Mouse (Mus musculus): ENCODE results near the gene Zfp637.
A peak's percentile ranks its signal among the peaks of the same experiment; 100 is the strongest.

Gene Zfp637

DNA sequence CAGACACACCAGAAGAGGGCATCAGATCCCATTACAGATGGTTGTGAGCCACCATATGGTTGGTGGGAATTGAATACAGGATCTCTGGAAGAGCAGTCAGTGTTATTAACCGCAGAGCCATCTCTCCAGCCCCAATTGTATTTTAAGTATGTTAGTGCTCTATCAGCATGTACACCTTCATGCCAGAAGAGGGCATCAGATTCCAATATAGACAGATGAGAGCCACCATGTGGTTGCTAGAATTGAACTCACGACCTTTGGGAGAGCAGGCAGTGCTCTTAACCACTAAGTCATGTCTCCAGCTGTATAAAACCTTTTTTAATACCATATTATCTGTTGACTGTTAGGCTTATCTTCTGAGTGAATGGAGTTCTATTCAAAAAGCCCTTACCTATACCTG, 10.8 kb downstream of the Zfp637 start:
- TF ChIP-seq GATA4 (IDR thresholded peaks at IDR 0.05; ENCODE audit: insufficient replicate concordance, low read length) = no peak

DNA sequence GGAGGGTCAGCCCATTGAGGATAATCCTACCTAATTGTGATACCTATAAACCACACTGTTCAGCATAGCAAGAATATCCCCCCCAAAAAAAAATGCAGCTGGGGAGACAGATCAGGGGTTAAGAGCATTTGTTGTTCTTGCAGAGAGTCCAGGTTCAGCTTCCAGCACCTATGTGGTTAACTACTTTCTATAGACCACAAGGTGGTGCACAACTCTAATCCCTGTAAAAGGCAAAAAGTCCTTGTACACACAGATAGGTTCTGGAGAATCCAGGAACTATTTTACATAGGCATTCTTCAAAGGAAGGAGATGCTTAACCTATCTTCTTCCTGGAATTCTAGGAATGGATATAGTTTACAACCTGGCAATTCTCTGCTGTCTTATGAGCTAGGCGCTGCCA, 17.0 kb downstream of the Zfp637 start:
- no peak for TF ChIP-seq GATA4 (IDR thresholded peaks at IDR 0.05; ENCODE audit: insufficient replicate concordance, low read length)

DNA sequence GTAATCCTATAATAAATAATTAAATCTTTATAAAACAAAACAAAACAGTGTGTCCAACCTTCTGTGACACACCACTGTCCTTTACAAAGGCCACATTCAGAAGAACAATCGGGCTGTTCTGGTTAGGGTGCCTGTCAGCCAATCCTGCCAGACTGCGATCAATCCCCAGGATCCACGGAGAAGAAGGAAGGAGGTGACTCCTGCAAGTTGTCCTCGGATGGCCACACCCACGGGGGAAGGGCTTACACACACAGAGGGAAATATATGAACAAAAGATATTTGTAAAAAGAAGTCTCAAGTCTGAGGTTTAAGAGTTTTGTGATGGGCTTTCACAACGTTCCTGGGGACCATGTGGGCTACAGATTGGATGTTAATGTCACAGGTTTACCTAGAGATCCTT, 20.9 kb downstream of the Zfp637 start, which contains the start of gene Zfp239:
Zfp239 (plus strand) TSS at position 253 of the 400 bp plus-strand sequence.
- no peak for TF ChIP-seq GATA4 (IDR thresholded peaks at IDR 0.05; ENCODE audit: insufficient replicate concordance, low read length)

DNA sequence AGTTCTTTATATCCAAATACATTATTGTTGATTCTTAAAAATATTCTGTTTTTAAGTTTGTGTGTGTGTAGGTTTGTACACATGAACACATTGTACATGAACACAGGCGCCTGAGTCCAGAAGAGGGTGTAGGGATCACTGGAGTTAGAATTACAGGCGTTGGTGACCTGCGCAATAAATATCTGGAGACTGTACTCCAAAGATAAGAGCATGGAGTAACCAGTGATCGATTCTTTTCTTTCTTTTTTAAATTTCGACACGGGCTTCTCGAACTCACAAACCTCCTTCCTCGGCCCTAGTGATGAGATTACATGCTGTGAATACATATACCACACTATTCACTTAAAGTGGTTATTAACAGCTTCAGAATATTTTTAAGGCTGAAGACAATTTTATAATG, 21.5 kb downstream of the Zfp637 start:
- no peak for TF ChIP-seq GATA4 (IDR thresholded peaks at IDR 0.05; ENCODE audit: insufficient replicate concordance, low read length)

DNA sequence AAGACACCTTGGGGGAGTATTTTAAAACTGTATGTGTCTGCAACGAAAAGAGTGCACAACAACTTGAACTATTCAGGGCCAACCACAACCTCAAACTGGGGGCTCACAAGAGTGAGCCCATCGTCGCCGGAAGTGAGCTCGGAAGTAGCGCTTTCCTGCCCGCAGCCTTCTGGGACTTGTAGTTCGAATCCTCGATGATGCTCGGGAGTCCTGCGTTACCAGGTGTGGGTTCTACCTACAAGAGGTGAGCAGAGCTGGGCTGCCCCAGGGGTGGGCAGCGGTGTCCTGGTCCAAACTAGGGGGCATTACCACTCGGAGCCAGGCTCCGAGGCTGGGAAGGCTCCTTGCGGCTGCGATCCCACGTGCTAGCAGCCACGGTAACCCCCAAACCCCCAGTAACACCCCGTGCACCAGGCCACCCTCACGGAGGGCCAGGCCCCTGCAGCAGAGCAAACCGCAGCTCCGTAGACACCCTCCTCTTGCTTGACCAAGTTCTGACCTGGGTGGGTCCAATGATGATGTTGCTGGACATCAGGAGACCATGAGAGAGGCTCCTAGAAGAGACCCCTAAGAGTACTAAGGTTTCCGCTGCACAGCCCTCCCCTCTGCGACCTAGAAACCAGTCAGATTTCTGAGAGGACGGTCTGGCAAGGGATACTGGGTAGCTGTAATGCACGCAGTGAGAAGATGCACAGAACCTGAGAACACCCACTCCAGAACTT, 22.1 kb downstream of the Zfp637 start:
- no peak for TF ChIP-seq GATA4 (IDR thresholded peaks at IDR 0.05; ENCODE audit: insufficient replicate concordance, low read length)

DNA sequence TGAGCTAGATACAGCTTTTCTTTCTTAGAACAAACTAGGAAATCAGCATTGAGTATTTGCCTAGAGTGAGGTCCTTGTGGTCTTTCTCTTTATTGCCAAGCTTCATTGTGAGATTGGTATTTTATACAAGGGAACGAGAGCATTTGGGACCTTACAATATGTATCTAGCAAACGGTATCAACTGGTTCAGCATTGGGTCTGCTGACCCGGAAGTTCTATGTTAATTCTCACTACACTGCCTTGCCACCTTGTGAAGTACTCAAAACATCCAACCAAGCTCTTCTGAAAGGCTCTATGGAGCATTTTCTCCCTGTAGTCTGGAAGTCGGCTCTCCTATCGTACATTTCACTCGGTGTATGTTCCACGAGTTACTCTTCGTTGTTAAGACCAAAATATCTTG, 22.8 kb downstream of the Zfp637 start:
- TF ChIP-seq GATA4 (IDR thresholded peaks at IDR 0.05; ENCODE audit: insufficient replicate concordance, low read length) = no peak

DNA sequence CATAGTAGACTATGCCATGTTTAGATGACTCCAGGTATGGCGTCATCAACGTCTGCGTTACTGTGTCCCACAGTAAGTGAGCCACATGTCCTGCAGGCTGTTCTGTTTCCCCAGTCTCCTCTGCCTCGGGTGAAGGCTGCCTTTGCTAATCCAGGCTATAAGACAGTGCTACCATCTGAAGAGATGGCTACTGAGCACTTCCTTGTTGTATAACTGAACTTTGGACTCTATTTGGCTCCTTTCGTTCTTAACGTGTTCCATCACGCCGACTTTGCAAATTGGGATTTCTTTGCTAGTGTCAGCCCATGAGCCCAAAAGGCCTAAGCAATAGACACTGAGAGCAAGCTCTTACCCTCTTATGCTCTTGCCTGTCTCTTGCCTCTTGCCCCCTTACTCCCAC, 27.2 kb downstream of the Zfp637 start:
- no peak for TF ChIP-seq GATA4 (IDR thresholded peaks at IDR 0.05; ENCODE audit: insufficient replicate concordance, low read length)

DNA sequence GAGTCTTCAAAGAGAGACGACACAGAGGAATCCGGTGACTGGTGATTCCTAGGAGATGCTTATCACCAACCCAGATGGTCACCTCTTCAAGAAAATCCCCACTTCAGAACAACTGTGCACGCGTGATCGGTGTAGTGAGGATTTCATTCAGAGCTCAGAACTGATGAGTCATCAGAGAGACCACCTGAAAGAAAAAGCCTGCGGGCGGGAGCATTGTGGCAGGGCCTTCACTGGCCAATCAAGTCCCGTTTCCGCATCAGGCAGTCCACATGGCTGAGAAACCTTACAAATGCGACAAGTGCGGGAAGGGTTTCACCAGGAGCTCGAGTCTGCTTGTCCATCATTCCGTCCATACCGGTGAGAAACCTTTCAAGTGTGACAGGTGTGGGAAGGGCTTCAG, 30.1 kb downstream of the Zfp637 start:
- TF ChIP-seq GATA4 (IDR thresholded peaks at IDR 0.05; ENCODE audit: insufficient replicate concordance, low read length) = no peak

DNA sequence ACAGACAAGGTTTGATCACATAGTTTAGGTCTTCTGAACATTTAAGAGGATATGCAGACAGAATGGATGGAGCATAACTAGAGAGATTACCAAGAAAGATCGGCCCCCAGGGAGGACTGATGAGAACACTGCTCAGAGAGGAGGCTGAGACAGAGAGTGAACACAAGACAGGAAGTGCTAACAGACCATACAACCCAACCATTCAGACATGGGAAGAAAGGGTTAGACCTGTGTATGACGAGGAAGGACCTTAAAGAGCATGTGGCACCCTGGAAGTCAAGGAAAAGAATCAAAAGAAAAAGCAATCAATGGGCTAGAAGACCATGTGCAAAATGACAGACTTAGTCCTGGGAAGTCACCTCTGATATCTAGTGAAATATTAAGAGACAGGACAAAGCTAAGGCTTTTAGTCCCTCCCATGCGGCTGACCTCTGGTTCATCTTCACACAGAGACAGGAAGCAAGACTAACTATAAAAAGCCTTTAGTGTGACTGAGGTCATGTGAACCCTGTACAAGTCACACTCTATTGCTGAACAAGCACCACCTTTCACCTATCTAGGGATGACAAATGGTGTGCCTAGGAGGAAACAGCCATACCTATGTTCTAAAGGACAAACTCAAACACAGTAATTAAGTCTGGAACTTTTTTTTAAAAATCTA, 33.8 kb downstream of the Zfp637 start:
- no peak for TF ChIP-seq GATA4 (IDR thresholded peaks at IDR 0.05; ENCODE audit: insufficient replicate concordance, low read length)

DNA sequence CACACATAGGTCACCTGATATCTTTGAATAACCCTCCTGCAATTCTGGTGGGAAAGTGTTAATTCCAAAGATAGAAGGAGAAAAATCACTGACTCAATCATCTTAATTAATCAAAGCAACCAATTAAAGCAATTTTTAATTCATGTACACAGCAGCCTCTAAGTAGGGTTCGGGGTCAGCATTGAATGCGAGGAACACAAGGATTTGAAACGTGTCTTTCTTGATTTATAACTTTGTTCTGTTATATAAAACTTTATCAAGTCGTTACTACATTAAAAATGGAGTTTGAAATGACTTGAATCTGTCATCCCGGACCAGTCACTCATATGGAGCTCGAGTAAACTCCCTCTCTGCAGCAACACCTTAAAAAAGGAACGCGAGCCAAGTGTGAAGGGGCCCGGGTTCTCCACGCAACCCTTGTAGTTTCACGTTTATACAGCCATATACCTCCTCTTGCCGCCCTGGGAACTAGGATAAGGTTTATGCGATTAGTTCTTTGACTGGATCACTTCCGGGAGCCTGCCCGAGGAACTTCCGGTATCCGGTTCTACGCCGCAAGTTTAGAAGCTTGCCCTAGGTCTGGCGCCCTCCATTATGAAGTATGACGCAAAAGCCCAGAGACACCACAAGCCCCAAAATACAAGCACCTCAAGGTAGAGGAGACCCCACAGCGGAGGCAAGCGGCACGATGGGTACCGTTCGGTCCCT, 37.9 kb downstream of the Zfp637 start:
- TF ChIP-seq GATA4 (IDR thresholded peaks at IDR 0.05; ENCODE audit: insufficient replicate concordance, low read length) = 0 out of 2 replicates have a peak, but pooled peaks have one; percentile 22

DNA sequence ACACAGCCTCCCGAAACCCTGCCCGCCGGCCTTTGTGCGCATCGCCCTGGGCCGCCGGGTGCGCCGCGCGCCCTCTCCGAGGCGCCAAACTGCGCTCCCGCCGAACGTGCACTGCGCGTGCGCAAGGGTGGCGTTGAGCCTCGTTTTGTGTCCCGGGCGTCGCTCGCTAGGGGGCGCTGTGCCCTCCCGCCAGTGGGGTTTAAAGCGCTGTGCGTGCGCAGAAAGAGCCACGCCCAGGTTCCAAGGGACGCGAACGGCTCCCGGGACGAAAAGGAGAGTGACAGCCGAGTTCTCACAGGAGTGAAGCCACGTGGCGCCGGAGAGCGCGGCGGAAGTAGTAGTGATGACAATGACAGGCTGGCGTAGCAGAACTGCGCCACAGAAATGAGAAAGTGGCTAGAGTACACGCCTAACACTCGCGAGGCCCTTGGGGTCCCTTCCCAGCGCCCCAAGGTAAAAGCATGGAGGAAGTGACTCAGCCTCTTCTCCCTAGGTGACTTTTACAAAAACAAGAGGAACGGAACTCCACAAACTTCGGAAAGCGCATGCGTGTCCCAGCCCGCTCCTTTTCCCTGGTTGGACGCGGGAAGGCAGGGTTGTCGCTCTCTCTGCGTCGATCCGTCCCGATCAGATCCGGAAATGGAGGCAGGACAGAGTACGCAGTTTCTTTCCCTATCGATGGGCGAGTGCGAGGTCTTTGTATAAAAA, 38.6 kb downstream of the Zfp637 start:
- 0 out of 2 replicates have a peak, but pooled peaks have one; percentile 11 for TF ChIP-seq GATA4 (IDR thresholded peaks at IDR 0.05; ENCODE audit: insufficient replicate concordance, low read length)

DNA sequence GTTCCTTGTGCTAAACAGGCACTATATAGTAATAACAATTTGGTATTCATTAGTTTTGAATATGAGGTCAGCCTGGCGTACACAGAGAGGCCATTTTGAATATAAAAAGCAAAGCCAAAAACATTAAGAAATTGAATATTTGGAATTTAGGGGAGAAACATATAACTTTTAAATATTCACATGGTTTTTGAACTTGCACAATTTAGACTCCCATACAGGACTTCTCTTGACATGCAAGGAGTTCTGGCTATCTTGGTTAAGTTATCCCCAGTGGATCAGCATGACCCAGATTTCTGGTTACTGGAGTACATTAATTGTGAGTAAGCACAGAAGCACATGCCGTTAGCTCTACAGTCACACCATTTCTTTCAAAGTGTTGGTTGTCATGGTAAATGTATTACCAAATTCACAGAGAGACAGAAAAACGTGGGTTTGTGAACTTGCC, 39.4 kb downstream of the Zfp637 start:
- TF ChIP-seq GATA4 (IDR thresholded peaks at IDR 0.05; ENCODE audit: insufficient replicate concordance, low read length) = no peak

DNA sequence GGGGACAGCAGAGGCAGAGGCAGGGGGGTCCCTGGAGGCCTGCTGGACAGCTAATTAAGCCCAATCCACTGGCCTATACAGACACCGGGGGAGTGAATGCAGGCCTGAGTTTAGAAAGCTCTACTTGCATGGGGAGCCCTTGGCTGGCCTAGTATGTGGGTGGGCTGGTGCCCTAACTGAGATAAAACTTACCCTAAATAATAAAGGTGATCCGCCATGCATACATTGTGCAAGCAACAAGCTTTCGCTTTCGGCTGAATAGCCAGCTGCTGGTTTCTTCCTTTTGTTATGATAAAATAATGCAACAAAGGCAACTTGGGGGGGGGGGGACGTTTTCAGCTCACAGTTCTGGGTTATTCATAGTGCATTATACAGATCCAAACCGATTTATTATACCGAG, 40.2 kb downstream of the Zfp637 start:
- TF ChIP-seq GATA4 (IDR thresholded peaks at IDR 0.05; ENCODE audit: insufficient replicate concordance, low read length) = no peak

DNA sequence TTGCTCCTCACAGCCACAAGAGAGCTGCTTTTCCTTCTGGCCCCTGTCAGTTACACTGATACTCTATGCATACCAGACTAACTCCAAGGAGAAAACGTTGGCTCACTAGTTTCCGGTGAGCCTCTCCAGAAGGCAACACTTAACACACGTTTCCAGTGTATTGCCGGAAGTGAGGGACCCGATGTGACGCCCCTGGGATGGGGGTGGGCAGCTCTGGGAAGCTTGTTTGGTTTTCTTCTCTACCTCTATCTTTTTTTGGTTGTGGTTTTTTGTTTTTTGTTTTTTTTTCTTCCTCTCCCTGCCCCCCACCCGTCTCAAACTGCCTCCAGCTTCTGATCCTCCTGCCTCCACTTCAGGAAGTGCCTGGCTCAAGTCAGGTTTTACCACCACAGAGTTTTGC, 41.0 kb downstream of the Zfp637 start:
- no peak for TF ChIP-seq GATA4 (IDR thresholded peaks at IDR 0.05; ENCODE audit: insufficient replicate concordance, low read length)

DNA sequence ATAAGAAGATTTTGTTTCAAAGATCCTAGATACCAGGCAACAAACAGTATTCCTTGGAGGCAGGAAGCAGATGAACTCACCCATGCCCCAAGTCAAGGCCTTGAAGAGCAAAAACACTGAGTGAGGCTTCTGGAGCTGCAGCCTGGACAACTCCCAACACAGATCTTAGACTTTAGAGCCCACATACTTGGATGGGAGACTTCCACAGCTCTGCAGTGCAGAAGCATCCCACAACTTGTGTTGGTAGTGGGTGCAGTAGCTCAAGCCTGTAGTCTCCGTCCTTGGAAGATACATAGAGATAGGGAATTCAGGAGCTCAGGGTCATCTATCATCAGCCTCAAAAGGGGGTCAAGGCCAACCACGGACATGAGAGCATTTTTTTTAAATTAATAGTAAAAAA, 45.0 kb downstream of the Zfp637 start:
- no peak for TF ChIP-seq GATA4 (IDR thresholded peaks at IDR 0.05; ENCODE audit: insufficient replicate concordance, low read length)

Data from liver, adult (tissue).